ENCODE assay signal across 13 mouse cellular contexts in genomic region chr8:26273792-26274191, GRCm38 (mm10).
DNase-seq lines count a peak whose midpoint lies in the region; ATAC-seq lines count a peak whose summit lies in the region.
"Had no signal": no experiment of that assay in that cellular context is flagged by ENCODE, and none has a peak within 500 bp of the region (broad histone marks: within the 10 kb centered on the region; RNA-seq: fewer than 3 reads in every experiment).

No protein-coding gene starts in this region.

- H3K4me2 ChIP-seq in heart, embryonic 16.5 days (ENCODE audit: low read depth, low read length) = peak overlapping the region; percentile 56
- peak overlapping the region; percentile 38 for H3K4me2 ChIP-seq in neural tube, embryonic 12.5 days (replicated peaks)
- no peak overlapping the region for H3K4me2 ChIP-seq in intestine, embryonic 16.5 days (ENCODE audit: low read depth, low read length)
- peak overlapping the region; percentile 29 for H3K4me2 ChIP-seq in stomach, embryonic 15.5 days

- H3K4me3 ChIP-seq in heart, embryonic 16.5 days (ENCODE audit: low read length) = peak overlapping the region; percentile 28
- H3K4me3 ChIP-seq in neural tube, embryonic 12.5 days = no peak overlapping the region
- no peak overlapping the region for H3K4me3 ChIP-seq in intestine, embryonic 16.5 days (ENCODE audit: low read length)
- no peak overlapping the region for H3K4me3 ChIP-seq in stomach, embryonic 15.5 days (replicated peaks)

- H3K9ac ChIP-seq in heart, embryonic 16.5 days (ENCODE audit: low read length) = no peak overlapping the region
- no peak overlapping the region for H3K9ac ChIP-seq in neural tube, embryonic 12.5 days
- peak overlapping the region; percentile 27; the same call in 1 of the 2 replicates for H3K9ac ChIP-seq in intestine, embryonic 16.5 days (ENCODE audit: low read depth, low read length)
- no peak overlapping the region for H3K9ac ChIP-seq in stomach, embryonic 15.5 days

- no peak for ATAC-seq in heart, embryonic 16.5 days (replicated peaks; ENCODE audit: extremely low read depth, insufficient read depth, low FRiP score)
- no peak for ATAC-seq in neural tube, embryonic 12.5 days (ENCODE audit: low FRiP score, low read depth)
- ATAC-seq in intestine, embryonic 16.5 days = no peak
- no peak for ATAC-seq in stomach, embryonic 15.5 days (ENCODE audit: insufficient read depth, low FRiP score, low read depth)
- ATAC-seq: Patski had no signal

- DNase-seq in heart, adult 9 months (ENCODE audit: low spot score in 2 of 2) = no peak
- no peak for DNase-seq in neural tube, embryonic 10.5 days (ENCODE audit: extremely low spot score, low spot score)
- DNase-seq in cerebellum, adult 11 months = no peak
- DNase-seq in testis, postnatal 10 days (ENCODE audit: low spot score) = no peak
- DNase-seq: adrenal gland, postnatal 25 days; cerebellum, adult 18-20 months; lung, adult 2 months; spleen, adult 18-20 months had no signal

- H3K27me3 ChIP-seq in heart, embryonic 16.5 days (ENCODE audit: control insufficient read depth, insufficient read depth, low read length) = peaks cover 19% of the 10 kb centered on the region
- H3K27me3 ChIP-seq in neural tube, embryonic 12.5 days (replicated peaks) = peaks cover 11% of the 10 kb centered on the region; the same call in 1 of the 2 replicates
- 0 out of 2 replicates have a peak, but pooled peaks cover 7% of the 10 kb centered on the region for H3K27me3 ChIP-seq in intestine, embryonic 16.5 days (replicated peaks; ENCODE audit: control insufficient read depth, insufficient read depth, low read length)
- H3K27me3 ChIP-seq in stomach, embryonic 15.5 days (replicated peaks) = 0 out of 2 replicates have a peak, but pooled peaks cover 2% of the 10 kb centered on the region

- H3K27ac ChIP-seq in heart, embryonic 16.5 days (ENCODE audit: low read length) = no peak overlapping the region
- no peak overlapping the region for H3K27ac ChIP-seq in neural tube, embryonic 12.5 days
- H3K27ac ChIP-seq in intestine, embryonic 16.5 days (ENCODE audit: low read length) = no peak overlapping the region
- no peak overlapping the region for H3K27ac ChIP-seq in stomach, embryonic 15.5 days

- WGBS in heart, embryonic 16.5 days = 46% methylated on average over 5 of the region's 5 CpGs
- WGBS in neural tube, embryonic 12.5 days = 58% methylated on average over 5 of the region's 5 CpGs
- 60% methylated on average over 5 of the region's 5 CpGs for WGBS in intestine, embryonic 16.5 days
- WGBS in stomach, embryonic 15.5 days = 58% methylated on average over 5 of the region's 5 CpGs

- H3K9me3 ChIP-seq in heart, embryonic 16.5 days (replicated peaks; ENCODE audit: control insufficient read depth, low read length) = no peaks in the 10 kb centered on the region
- no peaks in the 10 kb centered on the region for H3K9me3 ChIP-seq in neural tube, embryonic 12.5 days
- H3K9me3 ChIP-seq in intestine, embryonic 16.5 days (ENCODE audit: control insufficient read depth, low read length) = no peaks in the 10 kb centered on the region
- H3K9me3 ChIP-seq in stomach, embryonic 15.5 days = no peaks in the 10 kb centered on the region

- peaks cover 8% of the 10 kb centered on the region for H3K4me1 ChIP-seq in heart, embryonic 16.5 days (ENCODE audit: control insufficient read depth, insufficient read depth, low read length)
- peaks cover 14% of the 10 kb centered on the region; the same call in 1 of the 2 replicates for H3K4me1 ChIP-seq in neural tube, embryonic 12.5 days
- no peaks in the 10 kb centered on the region for H3K4me1 ChIP-seq in intestine, embryonic 16.5 days (ENCODE audit: control insufficient read depth, insufficient read depth, low read length)
- H3K4me1 ChIP-seq in stomach, embryonic 15.5 days = no peaks in the 10 kb centered on the region

- no peaks in the 10 kb centered on the region for H3K36me3 ChIP-seq in heart, embryonic 16.5 days (ENCODE audit: control insufficient read depth, insufficient read depth)
- H3K36me3 ChIP-seq in neural tube, embryonic 12.5 days = no peaks in the 10 kb centered on the region
- H3K36me3 ChIP-seq in intestine, embryonic 16.5 days (ENCODE audit: control insufficient read depth, insufficient read depth, low read length) = no peaks in the 10 kb centered on the region
- H3K36me3 ChIP-seq in stomach, embryonic 15.5 days = no peaks in the 10 kb centered on the region
